Mouse (Mus musculus): ENCODE data around the gene Atcay. TPM values are rescaled to one million over a fixed set of nuclear protein-coding genes. Genes with fewer than 3 reads are reported as not detected.
A peak's percentile ranks its signal among the peaks of the same experiment; 100 is the strongest.
"Not testable (repeated sequence)": the region's sequence is repeated elsewhere in the genome, so short reads cannot be mapped to it uniquely, and the experiment has no call there.

Gene Atcay
- polyA plus RNA-seq, 1 experiment: 0.39 TPM

GRCm38 (mm10) chr10:81184765-81185164, 45.9 kb downstream of the Atcay start:
- 40% methylated on average over 4 of the region's 4 CpGs for WGBS
- DNase-seq: no peak
- TF ChIP-seq POLR2A (IDR thresholded peaks at IDR 0.05; ENCODE audit: low read depth, low read length) (no peak), CTCF (conservative IDR thresholded peaks at IDR 0.05; ENCODE audit: insufficient read depth, insufficient read length, low read depth, low read length) (no peak)
- no peak overlapping the region for H3K4me3 ChIP-seq (ENCODE audit: insufficient read depth, low read depth, low read length)
- no peak overlapping the region for H3K27ac ChIP-seq (ENCODE audit: insufficient read depth, low read depth, low read length)
- no peaks in the 10 kb centered on the region for H3K27me3 ChIP-seq (replicated peaks; ENCODE audit: control insufficient read depth, insufficient read depth, low read length)
- H3K36me3 ChIP-seq (ENCODE audit: control insufficient read depth, insufficient read depth, low read length): peaks cover 8% of the 10 kb centered on the region; the same call in 1 of the 2 replicates
- peaks cover 3% of the 10 kb centered on the region; the same call in 1 of the 2 replicates for H3K4me1 ChIP-seq (ENCODE audit: control insufficient read depth, insufficient read depth, low read length)

- peaks cover 12% of the 10 kb centered on the region for H3K36me3 ChIP-seq (ENCODE audit: control insufficient read depth, insufficient read depth, low read length)
- no peak for DNase-seq
- no peaks in the 10 kb centered on the region for H3K27me3 ChIP-seq (replicated peaks; ENCODE audit: control insufficient read depth, insufficient read depth, low read length)
- 73% methylated on average over 5 of the region's 5 CpGs for WGBS
- TF ChIP-seq CTCF (conservative IDR thresholded peaks at IDR 0.05; ENCODE audit: insufficient read depth, insufficient read length, low read depth, low read length) (no peak), POLR2A (IDR thresholded peaks at IDR 0.05; ENCODE audit: low read depth, low read length) (no peak)
- H3K27ac ChIP-seq (ENCODE audit: insufficient read depth, low read depth, low read length): peak within 1 kb of the TSS; percentile 83
- H3K4me3 ChIP-seq (ENCODE audit: insufficient read depth, low read depth, low read length): peak within 1 kb of the TSS; percentile 74
- H3K4me1 ChIP-seq (ENCODE audit: control insufficient read depth, insufficient read depth, low read length): peaks cover 3% of the 10 kb centered on the region; the same call in 1 of the 2 replicates
Measured at GRCm38 (mm10) chr10:81183805-81184204, 46.8 kb downstream of the Atcay start, which contains the start of gene 4930442H23Rik. TSS of gene 4930442H23Rik (minus strand) at chr10:81183849.

- 7% methylated on average over 53 of the region's 53 CpGs for WGBS
- H3K36me3 ChIP-seq (ENCODE audit: control insufficient read depth, insufficient read depth, low read length): peaks cover 16% of the 10 kb centered on the region
- peak; percentile 99 for DNase-seq
Measured at GRCm38 (mm10) chr10:81182336-81183333, 48.0 kb downstream of the Atcay start, which contains the start of gene Dapk3. TSS of gene Dapk3 (plus strand) at chr10:81183005.

GRCm38 (mm10) chr10:81181860-81182259, 48.8 kb downstream of the Atcay start:
- H3K36me3 ChIP-seq (ENCODE audit: control insufficient read depth, insufficient read depth, low read length): peaks cover 16% of the 10 kb centered on the region
- not testable (repeated sequence) for H3K27me3 ChIP-seq (replicated peaks; ENCODE audit: control insufficient read depth, insufficient read depth, low read length); H3K27ac ChIP-seq (ENCODE audit: insufficient read depth, low read depth, low read length); DNase-seq; H3K4me1 ChIP-seq (ENCODE audit: control insufficient read depth, insufficient read depth, low read length); H3K4me3 ChIP-seq (ENCODE audit: insufficient read depth, low read depth, low read length)
- 87% methylated on average over 12 of the region's 12 CpGs for WGBS

More at GRCm38 (mm10) chr10:81182336-81183333, 48.0 kb downstream of the Atcay start, which contains the start of gene Dapk3:
- Histone ChIP-seq H3K4me1 (ENCODE audit: control insufficient read depth, insufficient read depth, low read length) (peaks cover 7% of the 10 kb centered on the region; the same call in 1 of the 2 replicates), H3K4me3 (ENCODE audit: insufficient read depth, low read depth, low read length) (peak within 1 kb of the TSS; percentile 74), H3K27me3 (replicated peaks; ENCODE audit: control insufficient read depth, insufficient read depth, low read length) (no peaks in the 10 kb centered on the region), H3K27ac (ENCODE audit: insufficient read depth, low read depth, low read length) (peak within 1 kb of the TSS; percentile 83)
- TF ChIP-seq POLR2A (IDR thresholded peaks at IDR 0.05; ENCODE audit: low read depth, low read length): peak; percentile 76
- no peak for TF ChIP-seq CTCF (conservative IDR thresholded peaks at IDR 0.05; ENCODE audit: insufficient read depth, insufficient read length, low read depth, low read length)

- 90% methylated on average over 13 of the region's 13 CpGs for WGBS
- Histone ChIP-seq H3K27ac (ENCODE audit: insufficient read depth, low read depth, low read length) (no peak overlapping the region), H3K4me3 (ENCODE audit: insufficient read depth, low read depth, low read length) (no peak overlapping the region), H3K4me1 (ENCODE audit: control insufficient read depth, insufficient read depth, low read length) (peaks cover 7% of the 10 kb centered on the region; the same call in 1 of the 2 replicates), H3K36me3 (ENCODE audit: control insufficient read depth, insufficient read depth, low read length) (peaks cover 16% of the 10 kb centered on the region), H3K27me3 (replicated peaks; ENCODE audit: control insufficient read depth, insufficient read depth, low read length) (no peaks in the 10 kb centered on the region)
- no peak for DNase-seq
- TF ChIP-seq CTCF (conservative IDR thresholded peaks at IDR 0.05; ENCODE audit: insufficient read depth, insufficient read length, low read depth, low read length): no peak
- no peak for TF ChIP-seq POLR2A (IDR thresholded peaks at IDR 0.05; ENCODE audit: low read depth, low read length)
Measured at GRCm38 (mm10) chr10:81180946-81181345, 49.7 kb downstream of the Atcay start.

- Histone ChIP-seq H3K27me3 (replicated peaks; ENCODE audit: control insufficient read depth, insufficient read depth, low read length) (no peaks in the 10 kb centered on the region), H3K36me3 (ENCODE audit: control insufficient read depth, insufficient read depth, low read length) (peaks cover 16% of the 10 kb centered on the region), H3K27ac (ENCODE audit: insufficient read depth, low read depth, low read length) (no peak overlapping the region), H3K4me1 (ENCODE audit: control insufficient read depth, insufficient read depth, low read length) (peaks cover 14% of the 10 kb centered on the region; the same call in 1 of the 2 replicates), H3K4me3 (ENCODE audit: insufficient read depth, low read depth, low read length) (no peak overlapping the region)
- no peak for DNase-seq
- TF ChIP-seq POLR2A (IDR thresholded peaks at IDR 0.05; ENCODE audit: low read depth, low read length): no peak
- TF ChIP-seq CTCF (conservative IDR thresholded peaks at IDR 0.05; ENCODE audit: insufficient read depth, insufficient read length, low read depth, low read length): 0 out of 2 replicates have a peak, but pooled peaks have one; percentile 11
- 88% methylated on average over 32 of the region's 32 CpGs for WGBS
Measured at GRCm38 (mm10) chr10:81179451-81180342, 50.9 kb downstream of the Atcay start.

Data from kidney, adult 2 months (tissue).